Mouse (Mus musculus) CH12.LX (cell line): ENCODE measurements at regions not wholly inside any gene's neighbourhood (a gene's known extent, or its start where the extent isn't known, plus 50 kb on each side); places are given as distances from the start of the nearest gene placed in this dataset.
"Not testable (repeated sequence)": the region's sequence is repeated elsewhere in the genome, so short reads cannot be mapped to it uniquely, and the experiment has no call there.

Experiments
- MAX ChIP-seq: IDR thresholded peaks from 2 replicates; pipeline ENCODE4 v1.6.1; 2011; ENCODE audit warnings: low read length, improper control_type of control experiment
- USF1 ChIP-seq: IDR thresholded peaks from 2 replicates; pipeline ENCODE4 v1.6.1; 2014; ENCODE audit warnings: low read depth, mild to moderate bottlenecking, inconsistent platforms, low read length, improper control_type of control experiment

GRCm38 (mm10) chr1:166576651-166577050 is 70.8 kb downstream of the Gm4847 start:
- TF ChIP-seq MAX, USF1: not testable (repeated sequence)
